Mouse (Mus musculus): ENCODE data around the gene Gm28047. TPM values are rescaled to one million over a fixed set of nuclear protein-coding genes. Genes with fewer than 3 reads are reported as not detected.
A peak's percentile ranks its signal among the peaks of the same experiment; 100 is the strongest.

Gene Gm28047
- polyA plus RNA-seq, 1 experiment from 2014 or later, result not detected

GRCm38 (mm10) chr15:102517631-102517975 lies 107.3 kb downstream of the Gm28047 start:
- Histone ChIP-seq H3K4me1 (peaks cover 48% of the 10 kb centered on the region), H3K9me3 (no peaks in the 10 kb centered on the region)
- under 1% methylated on average over 10 of the region's 10 CpGs for WGBS

DNA sequence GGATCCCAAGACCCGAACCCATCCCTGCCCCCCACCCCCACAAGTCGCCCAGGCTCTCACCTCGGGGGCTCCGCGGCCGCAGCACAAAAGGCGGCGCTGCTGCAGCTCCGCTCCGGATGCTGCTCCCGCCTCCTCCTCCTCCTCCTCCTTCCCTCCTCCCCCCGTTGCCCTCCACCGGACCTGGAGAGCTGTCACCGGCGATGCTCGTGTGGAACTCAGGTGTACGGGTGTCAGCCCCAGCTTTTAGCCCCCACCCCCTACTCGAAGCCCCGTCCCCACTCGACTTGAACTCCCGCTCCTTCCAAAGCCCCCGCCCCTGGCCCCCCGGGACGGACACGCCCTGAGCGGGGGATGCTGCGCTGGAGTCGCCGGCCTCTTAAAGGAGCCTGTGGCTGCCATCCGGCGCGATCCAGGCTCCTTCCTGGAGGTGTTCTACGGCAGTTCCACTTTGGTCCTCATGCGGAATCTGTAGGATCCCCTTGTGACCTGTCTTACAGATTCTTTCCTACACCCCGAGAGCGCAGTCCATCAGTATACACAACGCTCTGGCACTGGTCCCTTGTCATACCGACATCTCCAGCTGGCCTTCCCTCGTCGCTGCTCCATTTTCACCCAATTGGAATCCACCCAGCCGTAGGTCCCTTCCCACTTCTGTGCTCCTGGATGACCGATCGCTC lies 108.0 kb downstream of the Gm28047 start, which contains the start of gene Map3k12:
Gene Map3k12 (minus strand): TSS at position 337 of the 677 bp plus-strand sequence.
- peaks cover 20% of the 10 kb centered on the region for H3K36me3 ChIP-seq (replicated peaks)
- DNase-seq (ENCODE audit: low spot score), result peak; percentile 87
- under 1% methylated on average over 43 of the region's 43 CpGs for WGBS
- H3K4me3 ChIP-seq, result peak within 1 kb of the TSS; percentile 84
- no peaks in the 10 kb centered on the region for H3K27me3 ChIP-seq (replicated peaks; ENCODE audit: low read depth, poor library complexity, severe bottlenecking)
- peak within 1 kb of the TSS; percentile 99 for H3K27ac ChIP-seq (replicated peaks)
- H3K4me1 ChIP-seq, result peaks cover 55% of the 10 kb centered on the region
- H3K9me3 ChIP-seq, result no peaks in the 10 kb centered on the region

More at GRCm38 (mm10) chr15:102517631-102517975, 107.3 kb downstream of the Gm28047 start:
- no peak for DNase-seq (ENCODE audit: low spot score)
- peaks cover 28% of the 10 kb centered on the region for H3K36me3 ChIP-seq (replicated peaks)
- peak overlapping the region; percentile 99 for H3K27ac ChIP-seq (replicated peaks)
- H3K27me3 ChIP-seq (replicated peaks; ENCODE audit: low read depth, poor library complexity, severe bottlenecking), result no peaks in the 10 kb centered on the region
- H3K4me3 ChIP-seq, result peak overlapping the region; percentile 84

DNA sequence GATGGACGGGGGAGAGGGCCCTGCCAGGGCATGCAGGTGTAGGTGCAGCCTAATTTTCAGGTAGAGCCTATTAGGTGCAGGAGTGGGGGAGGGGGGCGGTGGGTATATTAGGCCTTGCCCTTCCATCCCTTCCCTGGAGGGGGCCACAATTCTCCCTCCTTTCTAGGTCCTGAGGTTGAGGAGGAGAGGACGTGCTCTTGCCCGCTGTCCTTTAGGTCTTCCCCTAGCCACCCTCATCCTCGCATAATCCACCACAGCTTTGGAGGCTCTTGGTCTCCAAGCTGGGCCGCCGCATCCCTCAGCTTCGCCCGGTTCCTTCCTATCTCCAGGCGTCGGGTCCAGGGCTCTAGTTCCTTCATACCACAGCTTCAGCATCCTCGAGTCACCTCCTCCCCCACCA lies 108.6 kb downstream of the Gm28047 start:
- DNase-seq (ENCODE audit: low spot score), result peak; percentile 66
- H3K27ac ChIP-seq (replicated peaks), result peak overlapping the region; percentile 99
- H3K4me3 ChIP-seq, result peak overlapping the region; percentile 84
- under 1% methylated on average over 12 of the region's 12 CpGs for WGBS
- H3K27me3 ChIP-seq (replicated peaks; ENCODE audit: low read depth, poor library complexity, severe bottlenecking), result no peaks in the 10 kb centered on the region
- no peaks in the 10 kb centered on the region for H3K9me3 ChIP-seq
- H3K36me3 ChIP-seq (replicated peaks), result peaks cover 15% of the 10 kb centered on the region
- peaks cover 61% of the 10 kb centered on the region for H3K4me1 ChIP-seq

DNA sequence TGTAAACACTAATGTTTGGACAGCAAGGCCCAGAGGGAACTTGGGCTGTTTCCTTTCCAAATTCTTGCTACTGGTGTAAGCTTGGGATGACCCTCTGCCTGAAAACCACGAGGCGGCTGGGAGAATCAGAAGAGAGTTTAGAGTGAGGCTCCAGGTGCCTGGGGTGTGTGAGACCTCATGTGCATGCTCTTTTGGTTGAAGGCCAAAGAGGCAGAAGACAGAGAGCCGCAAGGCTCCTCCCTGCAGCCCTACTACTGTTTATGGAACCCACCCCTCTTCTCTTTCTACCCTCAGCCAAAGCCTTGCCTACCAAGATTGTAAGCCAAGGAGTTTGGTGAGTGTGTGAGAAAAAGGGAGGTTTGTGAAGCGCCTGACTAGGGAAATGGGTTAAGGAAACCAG lies 109.1 kb downstream of the Gm28047 start:
- Histone ChIP-seq H3K9me3 (no peaks in the 10 kb centered on the region), H3K4me1 (peaks cover 64% of the 10 kb centered on the region), H3K27ac (replicated peaks) (peak overlapping the region; percentile 99)

GRCm38 (mm10) chr15:102515261-102515660 lies 109.6 kb downstream of the Gm28047 start:
- peaks cover 4% of the 10 kb centered on the region for H3K36me3 ChIP-seq (replicated peaks)
- H3K4me3 ChIP-seq, result peak overlapping the region; percentile 84
- H3K27ac ChIP-seq (replicated peaks), result no peak overlapping the region
- DNase-seq (ENCODE audit: low spot score), result no peak
- H3K9me3 ChIP-seq, result no peaks in the 10 kb centered on the region
- H3K27me3 ChIP-seq (replicated peaks; ENCODE audit: low read depth, poor library complexity, severe bottlenecking), result no peaks in the 10 kb centered on the region
- 93% methylated on average over 2 of the region's 2 CpGs for WGBS
- peaks cover 65% of the 10 kb centered on the region for H3K4me1 ChIP-seq

More for the DNA sequence above, 109.1 kb downstream of the Gm28047 start:
- Histone ChIP-seq H3K27me3 (replicated peaks; ENCODE audit: low read depth, poor library complexity, severe bottlenecking) (no peaks in the 10 kb centered on the region), H3K4me3 (peak overlapping the region; percentile 84), H3K36me3 (replicated peaks) (peaks cover 9% of the 10 kb centered on the region)
- DNase-seq (ENCODE audit: low spot score), result no peak
- 50% methylated on average over 4 of the region's 4 CpGs for WGBS

DNA sequence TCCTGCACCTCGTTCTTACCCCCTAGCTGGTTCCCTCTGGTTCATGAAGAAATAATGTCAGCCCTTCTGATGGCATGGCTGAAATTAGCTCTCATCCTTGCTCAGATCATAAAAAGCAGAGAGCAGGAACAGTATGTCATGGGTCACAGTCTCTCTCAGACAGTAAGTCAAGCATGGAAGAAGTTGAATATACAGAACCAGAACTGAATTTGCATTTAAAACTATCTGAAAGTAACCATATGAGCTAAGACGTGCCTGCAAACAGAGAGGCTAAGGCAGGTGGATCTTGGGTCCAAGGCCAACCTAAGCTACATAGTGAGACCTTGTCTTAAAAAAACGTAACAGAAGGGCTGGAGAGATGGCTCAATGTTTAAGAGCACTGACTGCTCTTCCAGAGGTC lies 111.9 kb downstream of the Gm28047 start:
- no peak overlapping the region; the same call in 1 of the 2 replicates for H3K27ac ChIP-seq (replicated peaks)
- H3K36me3 ChIP-seq (replicated peaks), result peaks cover 9% of the 10 kb centered on the region
- 82% methylated on average over 3 of the region's 3 CpGs for WGBS
- H3K9me3 ChIP-seq, result no peaks in the 10 kb centered on the region
- DNase-seq (ENCODE audit: low spot score), result no peak
- peaks cover 62% of the 10 kb centered on the region for H3K4me1 ChIP-seq
- H3K27me3 ChIP-seq (replicated peaks; ENCODE audit: low read depth, poor library complexity, severe bottlenecking), result no peaks in the 10 kb centered on the region
- no peak overlapping the region for H3K4me3 ChIP-seq

DNA sequence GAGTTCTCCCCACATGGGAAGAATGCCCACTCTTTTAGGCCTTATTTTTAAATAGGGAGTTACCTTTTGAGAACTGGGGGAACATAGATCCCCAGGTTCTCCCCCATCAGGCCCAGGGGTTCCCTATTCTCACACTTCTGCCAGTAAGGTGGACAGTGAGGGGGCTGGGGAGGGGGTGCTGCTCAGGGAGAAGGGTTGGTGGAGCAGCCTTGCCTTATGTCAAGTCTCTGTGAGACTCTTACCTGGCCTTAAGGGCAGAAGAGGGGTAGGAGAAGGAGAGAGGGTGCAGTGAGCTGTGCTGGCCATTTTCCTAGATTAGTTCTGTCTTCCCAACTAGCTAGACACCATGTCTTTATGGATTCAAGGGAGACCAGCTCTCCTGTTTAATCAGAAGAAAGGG lies 112.4 kb downstream of the Gm28047 start:
- Histone ChIP-seq H3K27me3 (replicated peaks; ENCODE audit: low read depth, poor library complexity, severe bottlenecking) (no peaks in the 10 kb centered on the region), H3K27ac (replicated peaks) (peak overlapping the region; percentile 88), H3K9me3 (no peaks in the 10 kb centered on the region), H3K4me3 (peak overlapping the region; percentile 73; the same call in 1 of the 2 replicates), H3K36me3 (replicated peaks) (peaks cover 14% of the 10 kb centered on the region), H3K4me1 (peaks cover 62% of the 10 kb centered on the region)
- no peak for DNase-seq (ENCODE audit: low spot score)

DNA sequence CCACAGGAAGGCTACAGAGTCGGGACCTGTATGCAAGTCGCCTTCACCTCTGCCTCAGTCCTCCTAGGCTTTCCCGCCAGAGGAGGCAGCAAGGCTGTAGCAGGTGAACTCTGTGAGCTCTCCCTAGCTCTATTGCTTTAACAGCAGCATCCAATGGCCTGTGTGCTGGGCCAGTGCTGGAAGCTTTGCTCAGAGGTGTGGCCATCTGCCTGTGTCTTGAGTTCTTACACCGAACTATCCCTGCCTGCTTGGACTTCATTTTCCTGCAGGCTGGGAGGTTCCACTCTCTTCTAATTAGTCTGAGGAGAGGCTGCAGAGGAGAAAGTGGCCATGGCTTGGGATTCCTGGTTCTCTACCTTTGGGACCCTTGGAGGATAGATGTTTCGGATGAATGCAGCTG lies 112.9 kb downstream of the Gm28047 start:
- DNase-seq (ENCODE audit: low spot score), result no peak
- Histone ChIP-seq H3K27ac (replicated peaks) (peak overlapping the region; percentile 88), H3K4me1 (peaks cover 57% of the 10 kb centered on the region), H3K9me3 (no peaks in the 10 kb centered on the region), H3K27me3 (replicated peaks; ENCODE audit: low read depth, poor library complexity, severe bottlenecking) (no peaks in the 10 kb centered on the region), H3K36me3 (replicated peaks) (peaks cover 17% of the 10 kb centered on the region), H3K4me3 (peak overlapping the region; percentile 73)
- 24% methylated on average over 5 of the region's 5 CpGs for WGBS

DNA sequence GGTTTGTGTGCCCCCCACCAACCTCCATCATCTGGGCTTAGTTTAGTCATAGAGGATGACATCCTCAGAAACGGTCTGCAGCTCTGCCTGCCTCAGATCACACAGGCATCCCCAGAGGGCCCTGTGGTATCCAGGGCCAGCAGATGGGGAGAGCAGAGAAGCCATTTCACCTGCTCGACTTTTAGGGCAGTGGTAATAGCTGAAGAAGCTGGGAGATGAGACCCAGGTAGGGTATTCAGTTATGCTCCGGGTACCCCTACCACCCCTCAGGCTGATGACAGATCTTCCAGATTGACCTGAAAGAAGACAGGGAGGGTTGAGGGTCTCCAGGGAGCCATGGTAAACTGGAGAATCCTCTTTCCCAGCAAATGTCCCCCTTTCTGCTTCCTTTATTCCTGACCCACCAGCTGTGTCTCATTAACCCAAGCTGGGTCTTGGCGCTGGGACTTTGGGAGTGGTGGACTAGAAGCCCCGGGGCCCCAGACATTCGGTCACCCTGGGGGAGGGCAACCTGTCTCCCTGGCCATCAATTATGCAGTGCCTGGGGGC lies 113.5 kb downstream of the Gm28047 start:
- Histone ChIP-seq H3K27me3 (replicated peaks; ENCODE audit: low read depth, poor library complexity, severe bottlenecking) (no peaks in the 10 kb centered on the region), H3K9me3 (no peaks in the 10 kb centered on the region), H3K36me3 (replicated peaks) (peaks cover 22% of the 10 kb centered on the region), H3K4me1 (peaks cover 52% of the 10 kb centered on the region), H3K4me3 (peak overlapping the region; percentile 73), H3K27ac (replicated peaks) (peak overlapping the region; percentile 88)
- 3% methylated on average over 6 of the region's 6 CpGs for WGBS
- DNase-seq (ENCODE audit: low spot score), result peak; percentile 69

DNA sequence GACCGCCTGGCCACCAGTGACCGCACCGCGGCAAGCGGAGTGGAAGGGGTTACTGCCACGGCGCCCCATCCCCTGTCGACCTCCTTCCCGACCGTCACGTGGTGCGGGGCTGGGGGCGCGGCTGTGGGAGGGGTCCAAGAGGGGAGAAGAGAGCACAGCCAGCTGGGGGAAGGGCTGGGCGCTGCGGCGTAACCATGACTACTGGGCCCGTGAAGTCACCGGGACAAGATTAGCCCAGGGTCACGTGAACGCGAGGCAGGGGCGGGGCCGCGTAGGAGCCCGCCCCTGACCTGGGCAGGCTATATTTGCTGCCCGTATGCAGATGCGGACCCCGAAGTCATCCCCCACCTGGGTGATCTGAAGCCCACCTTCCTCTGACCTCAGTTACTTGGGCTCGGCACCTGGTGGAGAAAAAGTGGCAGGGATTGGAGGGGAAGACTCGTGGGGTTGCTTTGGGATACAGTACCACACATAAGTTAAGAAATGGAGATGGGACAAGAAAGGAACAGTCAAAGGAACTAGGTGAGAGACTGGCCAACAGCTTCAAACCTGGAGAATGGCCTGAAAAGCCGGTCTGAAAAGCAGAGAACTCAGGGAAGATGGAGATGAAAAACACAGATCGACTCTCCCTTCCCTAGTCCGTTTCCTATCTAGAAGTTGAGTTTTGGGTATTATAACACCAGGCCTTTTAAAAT lies 114.1 kb downstream of the Gm28047 start:
- peak overlapping the region; percentile 88 for H3K27ac ChIP-seq (replicated peaks)
- no peaks in the 10 kb centered on the region for H3K27me3 ChIP-seq (replicated peaks; ENCODE audit: low read depth, poor library complexity, severe bottlenecking)
- DNase-seq (ENCODE audit: low spot score), result peak; percentile 99
- no peaks in the 10 kb centered on the region for H3K9me3 ChIP-seq
- peaks cover 28% of the 10 kb centered on the region for H3K36me3 ChIP-seq (replicated peaks)
- H3K4me3 ChIP-seq, result peak overlapping the region; percentile 73
- H3K4me1 ChIP-seq, result peaks cover 49% of the 10 kb centered on the region
- 4% methylated on average over 34 of the region's 34 CpGs for WGBS

DNA sequence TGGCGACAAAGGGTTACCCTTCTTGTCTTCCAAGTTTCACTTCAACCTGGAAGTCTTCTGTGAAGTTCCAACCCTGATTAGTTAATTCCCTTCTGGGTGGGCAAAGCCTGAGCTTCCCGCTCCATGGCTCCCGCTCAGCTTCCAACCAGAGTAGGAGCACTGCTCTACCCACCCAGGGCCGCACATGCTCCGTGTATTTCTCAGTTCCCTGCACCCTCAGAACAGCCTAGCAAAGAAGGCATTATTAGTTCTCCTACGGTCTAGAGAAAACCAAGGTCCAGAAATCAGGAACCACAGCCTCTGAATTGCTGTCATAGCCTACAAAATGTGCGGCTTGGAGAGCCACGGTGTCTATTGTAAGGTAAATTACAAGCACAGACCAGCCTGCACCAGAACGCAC lies 114.8 kb downstream of the Gm28047 start:
- Histone ChIP-seq H3K4me1 (peaks cover 44% of the 10 kb centered on the region), H3K4me3 (peak overlapping the region; percentile 73), H3K27me3 (replicated peaks; ENCODE audit: low read depth, poor library complexity, severe bottlenecking) (no peaks in the 10 kb centered on the region), H3K36me3 (replicated peaks) (peaks cover 34% of the 10 kb centered on the region), H3K27ac (replicated peaks) (peak overlapping the region; percentile 88), H3K9me3 (no peaks in the 10 kb centered on the region)
- no peak for DNase-seq (ENCODE audit: low spot score)
- 6% methylated on average over 9 of the region's 9 CpGs for WGBS

GRCm38 (mm10) chr15:102508336-102508735 lies 116.5 kb downstream of the Gm28047 start:
- no peaks in the 10 kb centered on the region for H3K9me3 ChIP-seq
- no peak for DNase-seq (ENCODE audit: low spot score)
- no peaks in the 10 kb centered on the region for H3K27me3 ChIP-seq (replicated peaks; ENCODE audit: low read depth, poor library complexity, severe bottlenecking)
- 90% methylated on average over 3 of the region's 3 CpGs for WGBS
- H3K27ac ChIP-seq (replicated peaks), result no peak overlapping the region
- H3K36me3 ChIP-seq (replicated peaks), result peaks cover 52% of the 10 kb centered on the region
- no peak overlapping the region for H3K4me3 ChIP-seq
- peaks cover 45% of the 10 kb centered on the region for H3K4me1 ChIP-seq

DNA sequence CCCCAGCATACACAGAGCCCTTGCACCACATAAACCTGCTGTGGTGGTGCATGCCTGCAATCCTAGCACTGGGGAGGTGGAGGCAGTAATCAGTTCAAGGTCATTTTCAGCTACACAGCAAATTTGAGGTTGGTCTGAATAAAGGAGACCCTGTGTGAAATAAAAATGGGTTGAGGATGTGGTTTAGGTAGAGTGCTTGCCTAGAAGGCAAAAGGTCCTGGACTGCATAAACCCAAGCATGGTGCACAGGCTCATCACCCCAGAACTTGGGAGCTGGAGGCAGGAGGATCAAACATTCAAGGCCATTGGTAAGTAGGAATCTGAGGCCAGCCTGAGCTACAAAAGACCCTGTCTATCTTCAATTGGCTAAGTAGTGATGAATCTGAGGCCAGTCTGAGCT lies 117.3 kb downstream of the Gm28047 start:
- H3K4me1 ChIP-seq, result peaks cover 39% of the 10 kb centered on the region
- DNase-seq (ENCODE audit: low spot score), result no peak
- H3K27ac ChIP-seq (replicated peaks), result no peak overlapping the region
- H3K4me3 ChIP-seq, result no peak overlapping the region
- H3K36me3 ChIP-seq (replicated peaks), result peaks cover 59% of the 10 kb centered on the region
- no peaks in the 10 kb centered on the region for H3K27me3 ChIP-seq (replicated peaks; ENCODE audit: low read depth, poor library complexity, severe bottlenecking)
- H3K9me3 ChIP-seq, result no peaks in the 10 kb centered on the region
